In genomic region chr12:55833906-55834625, GRCm38 (mm10) we compare ENCODE assay signal across 15 mouse cellular contexts. TPM values are rescaled to one million over a fixed set of nuclear protein-coding genes. Genes with fewer than 3 reads are reported as not detected.
DNase-seq lines count a peak whose midpoint lies in the region; ATAC-seq and TF ChIP-seq lines count a peak whose summit lies in the region.
"Had no signal": no experiment of that assay in that cellular context is flagged by ENCODE, and none has a peak within 500 bp of the region (broad histone marks: within the 10 kb centered on the region; RNA-seq: fewer than 3 reads in every experiment).

No protein-coding gene starts in this region.

- TF ChIP-seq CTCF in midbrain, postnatal 0 days (IDR thresholded peaks at IDR 0.05) = no peak
- TF ChIP-seq CTCF in stomach, postnatal 0 days (IDR thresholded peaks at IDR 0.05; ENCODE audit: low read depth) = no peak

- no peak overlapping the region for H3K4me2 ChIP-seq in heart, embryonic 12.5 days
- H3K4me2 ChIP-seq in midbrain, embryonic 11.5 days = no peak overlapping the region
- H3K4me2 ChIP-seq in midbrain, postnatal 0 days (ENCODE audit: low read depth, low read length, poor library complexity, severe bottlenecking) = no peak overlapping the region
- H3K4me2 ChIP-seq in stomach, postnatal 0 days (replicated peaks; ENCODE audit: low read depth) = no peak overlapping the region
- H3K4me2 ChIP-seq: embryonic facial prominence, embryonic 12.5 days; lung, embryonic 15.5 days; neural tube, embryonic 12.5 days had no signal

- no peak overlapping the region for H3K27ac ChIP-seq in heart, embryonic 12.5 days (ENCODE audit: poor library complexity, severe bottlenecking)
- H3K27ac ChIP-seq in midbrain, embryonic 11.5 days (ENCODE audit: low read depth, low read length) = no peak overlapping the region
- no peak overlapping the region for H3K27ac ChIP-seq in midbrain, postnatal 0 days (ENCODE audit: low read depth, low read length)
- no peak overlapping the region for H3K27ac ChIP-seq in stomach, postnatal 0 days (replicated peaks)
- H3K27ac ChIP-seq: embryonic facial prominence, embryonic 12.5 days; lung, embryonic 15.5 days; neural tube, embryonic 12.5 days had no signal

- no peak overlapping the region for H3K9ac ChIP-seq in heart, embryonic 12.5 days
- no peak overlapping the region for H3K9ac ChIP-seq in midbrain, embryonic 11.5 days (ENCODE audit: low read length)
- H3K9ac ChIP-seq in midbrain, postnatal 0 days (replicated peaks; ENCODE audit: low read length, poor library complexity, severe bottlenecking) = no peak overlapping the region
- no peak overlapping the region for H3K9ac ChIP-seq in stomach, postnatal 0 days (ENCODE audit: low read length)
- H3K9ac ChIP-seq: embryonic facial prominence, embryonic 12.5 days; forebrain, postnatal 0 days; lung, embryonic 15.5 days; neural tube, embryonic 12.5 days had no signal

- 59% methylated on average over 9 of the region's 9 CpGs for WGBS in heart, embryonic 12.5 days
- WGBS in midbrain, embryonic 11.5 days = 69% methylated on average over 9 of the region's 9 CpGs
- 75% methylated on average over 9 of the region's 9 CpGs for WGBS in midbrain, postnatal 0 days
- WGBS in stomach, postnatal 0 days = 55% methylated on average over 9 of the region's 9 CpGs

- peak; percentile 75 for DNase-seq in heart, adult 11 months
- DNase-seq in midbrain, embryonic 11.5 days (ENCODE audit: low spot score, missing footprints) = peak; percentile 17
- DNase-seq in midbrain, postnatal 0 days (ENCODE audit: low spot score) = no peak
- peak; percentile 53 for DNase-seq in ES-CJ7 (ENCODE audit: low read depth, low spot score)
- DNase-seq in stomach, postnatal 0 days (ENCODE audit: low spot score) = peak; percentile 15
- no peak for DNase-seq in kidney, postnatal 4 days
- DNase-seq: cerebellum, adult 18-20 months; forebrain, postnatal 0 days; left cerebral cortex, postnatal 4 days; right cerebral cortex, postnatal 25 days had no signal

- H3K4me3 ChIP-seq in heart, embryonic 12.5 days = no peak overlapping the region
- H3K4me3 ChIP-seq in midbrain, embryonic 11.5 days (ENCODE audit: low read depth, low read length) = no peak overlapping the region
- no peak overlapping the region for H3K4me3 ChIP-seq in midbrain, postnatal 0 days (ENCODE audit: low read depth, low read length)
- H3K4me3 ChIP-seq in stomach, postnatal 0 days (ENCODE audit: low read depth, low read length) = no peak overlapping the region
- H3K4me3 ChIP-seq: embryonic facial prominence, embryonic 12.5 days; lung, embryonic 15.5 days; neural tube, embryonic 12.5 days had no signal

- H3K4me1 ChIP-seq in heart, embryonic 12.5 days (replicated peaks) = peaks cover 9% of the 10 kb centered on the region
- H3K4me1 ChIP-seq in midbrain, embryonic 11.5 days (ENCODE audit: control insufficient read depth, insufficient read depth, low read length) = peaks cover 5% of the 10 kb centered on the region
- peaks cover 3% of the 10 kb centered on the region; the same call in 1 of the 2 replicates for H3K4me1 ChIP-seq in midbrain, postnatal 0 days (ENCODE audit: insufficient read depth, low read length)
- no peaks in the 10 kb centered on the region; the same call in 1 of the 2 replicates for H3K4me1 ChIP-seq in stomach, postnatal 0 days (replicated peaks; ENCODE audit: control insufficient read depth, insufficient read depth)

- no peak for ATAC-seq in heart, embryonic 12.5 days (ENCODE audit: insufficient number of reproducible peaks, low FRiP score)
- no peak for ATAC-seq in midbrain, embryonic 11.5 days (ENCODE audit: low FRiP score)
- no peak for ATAC-seq in midbrain, postnatal 0 days (ENCODE audit: low FRiP score)
- no peak for ATAC-seq in stomach, postnatal 0 days (ENCODE audit: low FRiP score, low TSS enrichment)
- ATAC-seq: forebrain, postnatal 0 days; inflammation-experienced regulatory T-cells, adult 6 months had no signal

- no peaks in the 10 kb centered on the region for H3K9me3 ChIP-seq in heart, embryonic 12.5 days (replicated peaks)
- H3K9me3 ChIP-seq in midbrain, embryonic 11.5 days (ENCODE audit: control insufficient read depth, low read length) = no peaks in the 10 kb centered on the region
- no peaks in the 10 kb centered on the region for H3K9me3 ChIP-seq in midbrain, postnatal 0 days (ENCODE audit: low read length)
- H3K9me3 ChIP-seq in stomach, postnatal 0 days (ENCODE audit: control insufficient read depth, low read length) = no peaks in the 10 kb centered on the region
- H3K9me3 ChIP-seq: embryonic facial prominence, embryonic 12.5 days; lung, embryonic 15.5 days; neural tube, embryonic 12.5 days had no signal

- H3K36me3 ChIP-seq in heart, embryonic 12.5 days = no peaks in the 10 kb centered on the region
- H3K36me3 ChIP-seq in midbrain, embryonic 11.5 days (ENCODE audit: control insufficient read depth, insufficient read depth, low read length) = no peaks in the 10 kb centered on the region
- H3K36me3 ChIP-seq in midbrain, postnatal 0 days (ENCODE audit: insufficient read depth, low read length) = no peaks in the 10 kb centered on the region
- H3K36me3 ChIP-seq in stomach, postnatal 0 days (ENCODE audit: control insufficient read depth, insufficient read depth, low read length) = no peaks in the 10 kb centered on the region
- H3K36me3 ChIP-seq: embryonic facial prominence, embryonic 12.5 days; neural tube, embryonic 12.5 days had no signal

- H3K27me3 ChIP-seq in heart, embryonic 12.5 days (replicated peaks) = no peaks in the 10 kb centered on the region
- H3K27me3 ChIP-seq in midbrain, embryonic 11.5 days (ENCODE audit: control insufficient read depth, insufficient read depth, low read length) = no peaks in the 10 kb centered on the region
- no peaks in the 10 kb centered on the region for H3K27me3 ChIP-seq in midbrain, postnatal 0 days (ENCODE audit: insufficient read depth, low read length)
- H3K27me3 ChIP-seq in stomach, postnatal 0 days (ENCODE audit: control insufficient read depth, insufficient read depth, low read length) = no peaks in the 10 kb centered on the region
- H3K27me3 ChIP-seq: embryonic facial prominence, embryonic 12.5 days; lung, embryonic 15.5 days; neural tube, embryonic 12.5 days had no signal

- no peak for TF ChIP-seq EP300 in stomach, postnatal 0 days (optimal IDR thresholded peaks at IDR 0.05)

RNA-seq across cellular contexts. Expression of gene Brms1l, which starts 2.1 kb away (rescaled TPM):
- polyA plus RNA-seq in heart, embryonic 12.5 days (2016; fragmentation: Nextera tagmentation; extraction: Ambion mirVana) = 29.6 and 31.7 TPM in 2 replicates
- polyA plus RNA-seq in midbrain, embryonic 11.5 days (2014; fragmentation: Nextera tagmentation; extraction: Ambion mirVana) = 36.0 and 39.7 TPM in 2 replicates
- 38.0 and 39.7 TPM in 2 replicates for total RNA-seq in midbrain, postnatal 0 days (2014; rRNA removed)
- polyA plus RNA-seq in midbrain, postnatal 0 days (2015; fragmentation: Nextera tagmentation; extraction: Ambion mirVana) = 38.3 and 40.5 TPM in 2 replicates
- 15.5 TPM in 2 replicates for polyA plus RNA-seq in stomach, postnatal 0 days (2015; fragmentation: Nextera tagmentation; extraction: Ambion mirVana)

RNA-seq across cellular contexts. Expression of gene Ralgapa1, which starts 13.1 kb away (rescaled TPM):
- polyA plus RNA-seq in heart, embryonic 12.5 days (2016; fragmentation: Nextera tagmentation; extraction: Ambion mirVana) = 20.4 and 23.2 TPM in 2 replicates
- polyA plus RNA-seq in midbrain, embryonic 11.5 days (2014; fragmentation: Nextera tagmentation; extraction: Ambion mirVana) = 19.0 and 19.1 TPM in 2 replicates
- 135 and 146 TPM in 2 replicates for total RNA-seq in midbrain, postnatal 0 days (2014; rRNA removed)
- polyA plus RNA-seq in midbrain, postnatal 0 days (2015; fragmentation: Nextera tagmentation; extraction: Ambion mirVana) = 14.4 and 18.8 TPM in 2 replicates
- polyA plus RNA-seq in stomach, postnatal 0 days (2015; fragmentation: Nextera tagmentation; extraction: Ambion mirVana) = 7.9 and 8.8 TPM in 2 replicates

Comparison
In these comparisons a context has a peak if more than half of its experiments do, and no peak if none do; other contexts are left out.
1. DNase-seq: peak in heart, adult 11 months (single experiment), midbrain, embryonic 11.5 days (single experiment), ES-CJ7 (single experiment) and stomach, postnatal 0 days (single experiment); none in midbrain, postnatal 0 days (single experiment) and kidney, postnatal 4 days (0 of 2).